Mouse (Mus musculus): ENCODE measurements at regions not wholly inside any gene's neighbourhood (a gene's known extent, or its start where the extent isn't known, plus 50 kb on each side); places are given as distances from the start of the nearest gene placed in this dataset.

- no peak for DNase-seq (ENCODE audit: low read depth, low spot score)
Measured at GRCm38 (mm10) chr6:141134176-141134575, 114.9 kb upstream of the Pde3a start.

DNA sequence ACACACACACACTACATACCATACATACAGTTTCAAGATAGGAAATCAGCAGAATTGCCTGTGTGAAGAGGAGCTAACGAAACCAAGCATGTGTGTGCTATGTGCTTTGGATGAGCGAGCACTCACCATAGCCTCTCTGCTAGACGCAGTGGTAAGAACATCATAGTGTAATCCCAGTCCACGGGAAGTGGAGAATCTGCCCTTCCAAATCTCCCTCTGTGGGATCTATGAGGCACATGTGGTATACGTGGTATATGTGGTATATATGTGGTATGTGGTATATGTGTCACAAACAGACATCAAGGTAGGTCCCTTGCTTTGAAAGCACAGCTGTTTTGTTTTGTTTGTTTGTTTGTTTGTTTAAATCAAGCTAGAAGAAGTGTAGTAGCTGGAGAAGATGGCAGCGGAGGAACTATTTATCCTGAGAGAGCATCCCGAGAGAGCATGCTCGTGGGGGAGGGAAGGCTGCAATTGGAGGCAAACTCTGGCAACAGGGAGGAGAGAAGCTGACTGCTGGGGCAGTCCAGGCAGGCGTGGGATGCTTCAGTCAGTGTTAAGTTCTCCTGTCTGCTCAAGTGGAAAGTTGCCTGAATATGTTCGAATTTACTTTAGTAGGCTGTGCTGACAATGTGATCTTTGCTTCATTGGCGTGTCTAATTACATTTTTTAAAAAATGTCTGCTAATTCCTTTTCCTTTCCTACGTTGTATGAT, 112.2 kb upstream of the Pde3a start:
- no peak for DNase-seq (ENCODE audit: low read depth, low spot score)

- DNase-seq (ENCODE audit: low read depth, low spot score) = no peak
Measured at GRCm38 (mm10) chr6:141141016-141141415, 108.1 kb upstream of the Pde3a start.

- no peak for DNase-seq (ENCODE audit: low read depth, low spot score)
Measured at GRCm38 (mm10) chr6:141148417-141149169, 100.5 kb upstream of the Pde3a start.

- no peak for DNase-seq (ENCODE audit: low read depth, low spot score)
Measured at GRCm38 (mm10) chr6:141149170-141149917, 99.7 kb upstream of the Pde3a start.

- DNase-seq (ENCODE audit: low read depth, low spot score) = no peak
Measured at GRCm38 (mm10) chr6:141159326-141159725, 89.7 kb upstream of the Pde3a start.

DNA sequence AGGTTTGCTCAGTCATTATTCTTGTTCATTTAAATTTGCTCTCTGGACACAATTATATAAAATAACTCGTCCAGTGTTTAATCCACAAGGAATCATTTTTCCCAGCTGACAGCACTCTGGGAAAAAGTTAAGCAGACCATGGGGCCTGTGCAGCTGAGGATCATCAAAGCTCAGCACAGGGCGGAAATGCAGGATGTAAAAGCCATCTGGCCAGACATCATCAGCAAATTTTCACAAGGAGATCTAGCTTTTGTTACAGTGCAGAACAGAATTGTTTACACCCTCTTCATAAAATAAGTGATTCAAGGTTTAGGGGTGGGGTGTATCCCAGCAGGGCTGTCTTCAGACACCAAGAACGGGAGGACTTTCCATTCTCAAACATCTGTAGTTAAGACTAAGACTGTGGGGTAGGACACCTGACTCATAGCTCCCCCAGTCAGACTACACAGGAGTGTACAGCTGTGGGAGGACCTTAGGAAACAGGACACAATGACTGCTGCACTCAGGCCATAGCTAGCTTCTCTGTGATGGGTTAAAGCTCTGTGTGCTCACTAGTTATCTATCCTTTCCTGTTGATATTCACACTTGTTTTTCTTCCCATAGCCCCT, 87.3 kb upstream of the Pde3a start:
- no peak for DNase-seq (ENCODE audit: low read depth, low spot score)

DNA sequence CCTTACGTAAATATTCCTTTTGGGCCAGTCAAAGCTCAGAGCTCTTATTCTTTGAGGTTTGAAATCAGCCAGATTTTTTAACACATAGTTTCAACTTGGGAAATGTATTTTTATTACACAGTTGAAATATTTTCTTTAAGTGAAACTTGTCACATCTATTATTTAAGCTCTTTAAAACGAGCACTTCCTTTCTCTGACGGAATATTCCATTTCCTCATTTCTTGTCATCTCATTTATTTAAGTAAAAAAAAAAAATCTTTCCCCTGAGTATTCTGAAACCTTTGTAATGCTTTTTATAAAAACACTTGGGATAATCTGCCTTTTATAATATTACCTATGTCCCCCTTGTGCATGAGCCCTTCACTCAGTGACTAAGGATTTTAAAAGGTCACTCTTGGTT, 81.8 kb upstream of the Pde3a start:
- no peak for DNase-seq (ENCODE audit: low read depth, low spot score)

DNA sequence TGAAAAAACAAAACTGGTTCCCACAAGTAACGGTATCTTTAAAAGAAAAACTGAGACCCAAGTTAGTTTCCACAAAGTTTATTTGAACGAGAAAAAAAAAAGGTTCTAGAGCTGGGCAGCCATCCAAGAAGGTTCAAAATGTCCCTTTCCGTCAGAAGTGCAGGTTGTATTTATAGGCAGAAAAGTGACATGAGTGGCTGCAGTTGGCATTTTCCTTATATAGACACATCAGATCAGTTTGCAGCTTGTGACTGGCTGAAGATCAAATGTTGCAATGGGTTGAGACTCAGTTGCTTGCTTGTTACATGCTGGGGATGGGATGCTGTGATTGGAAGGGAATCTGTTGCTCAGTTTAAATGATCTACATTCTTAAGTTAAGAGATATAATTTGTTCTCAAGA, 80.7 kb upstream of the Pde3a start:
- no peak for DNase-seq (ENCODE audit: low read depth, low spot score)

DNA sequence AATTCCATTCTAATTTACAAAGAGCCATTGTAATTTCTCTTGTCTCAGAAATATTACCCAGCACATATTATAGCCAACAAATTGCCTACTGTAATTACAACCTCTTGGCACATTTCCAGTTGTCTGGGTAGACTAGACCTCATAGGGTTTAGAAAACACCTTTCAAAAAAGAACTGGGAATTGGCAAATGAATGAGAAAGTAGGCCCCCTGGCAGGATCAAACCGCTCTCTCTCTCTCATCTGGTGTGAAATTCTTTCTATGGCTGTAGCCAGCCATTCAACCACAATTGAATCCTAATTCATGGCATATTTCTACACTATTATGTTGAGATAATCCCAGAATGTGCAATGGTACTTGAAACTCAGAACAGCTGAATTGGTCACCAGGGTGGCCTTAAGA, 65.3 kb upstream of the Pde3a start:
- no peak for DNase-seq (ENCODE audit: low read depth, low spot score)

DNA sequence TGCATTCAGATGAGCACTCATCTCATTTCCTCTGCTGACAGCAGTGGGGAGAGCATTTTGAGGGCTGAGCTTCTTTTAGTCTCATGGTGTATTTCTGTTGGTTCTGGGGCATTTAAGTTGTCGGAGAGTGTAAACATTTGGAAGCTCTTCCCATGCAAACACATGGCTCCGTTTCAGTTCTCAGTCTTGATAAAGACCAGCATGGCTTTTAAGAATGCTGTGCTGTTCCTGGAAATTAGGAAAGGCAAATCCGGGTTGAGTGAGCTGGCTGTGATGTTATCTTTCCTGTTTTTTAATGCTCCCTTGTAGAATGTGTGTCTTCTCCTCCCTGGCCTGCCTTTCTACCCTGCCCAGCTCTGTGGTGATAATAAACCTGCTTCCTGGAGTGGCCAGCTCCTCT, 61.0 kb upstream of the Pde3a start:
- DNase-seq (ENCODE audit: low read depth, low spot score) = no peak

- DNase-seq (ENCODE audit: low read depth, low spot score) = peak; percentile 12
Measured at GRCm38 (mm10) chr6:141189093-141189492, 60.0 kb upstream of the Pde3a start.

DNA sequence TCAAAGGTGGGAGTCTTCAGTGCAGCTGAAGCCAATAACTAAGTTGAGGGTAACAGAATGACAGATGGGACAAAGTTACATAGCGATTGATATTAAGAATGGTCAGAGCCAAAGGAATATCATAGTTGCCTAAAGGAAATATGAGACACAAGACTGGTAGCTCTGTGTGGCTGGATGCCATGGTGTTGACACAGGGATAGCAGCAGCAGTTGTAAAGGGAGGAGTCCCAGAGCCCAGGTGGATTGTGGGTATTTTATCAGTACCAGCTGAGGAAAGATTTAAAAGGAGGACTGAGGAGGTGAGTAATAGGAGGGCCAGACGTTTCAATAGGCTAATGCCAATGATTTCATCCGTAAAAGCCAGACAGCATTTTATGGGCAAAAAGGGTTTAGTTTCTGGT, 59.4 kb upstream of the Pde3a start:
- DNase-seq (ENCODE audit: low read depth, low spot score) = no peak

GRCm38 (mm10) chr6:141190383-141190782, 58.7 kb upstream of the Pde3a start:
- DNase-seq (ENCODE audit: low read depth, low spot score) = no peak

DNA sequence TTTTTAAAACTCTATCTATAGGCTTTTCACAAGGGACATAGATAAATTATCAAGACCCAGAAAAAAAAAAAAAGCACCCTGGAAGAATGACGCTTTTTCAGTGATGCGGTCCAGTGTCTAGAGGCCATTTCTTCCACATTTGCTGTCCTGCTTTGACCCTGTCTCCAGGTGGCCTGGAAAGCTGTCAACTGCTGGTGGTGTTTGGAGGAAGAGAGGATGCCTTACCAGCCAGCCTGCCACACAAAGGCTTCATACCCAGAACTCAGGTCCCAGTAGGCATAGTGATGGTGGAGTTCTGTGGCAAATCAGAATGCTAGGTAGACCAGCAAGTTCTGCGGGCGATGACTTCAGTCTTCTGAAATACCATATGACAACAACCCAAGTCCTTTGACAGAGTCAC, 51.6 kb upstream of the Pde3a start:
- DNase-seq (ENCODE audit: low read depth, low spot score) = no peak
